Mouse (Mus musculus) liver, embryonic 14.5 days (tissue): ENCODE data around the gene Vps52.

ENCODE experiments used
- CTCF ChIP-seq: IDR thresholded peaks from 2 replicates; pipeline ENCODE4 v1.5.1; 2016; ENCODE audit warnings: antibody characterized with exemption, low read depth, control low read depth
- EP300 ChIP-seq: IDR thresholded peaks from 2 replicates; pipeline ENCODE4 v1.6.1; 2016; ENCODE audit warnings: antibody characterized with exemption, low read depth

GRCm38 (mm10) chr17:33954646-33955554 lies 712 bp upstream of the Vps52 start:
- TF ChIP-seq CTCF (no peak), EP300 (peak; percentile 25; the same call in 1 of the 2 replicates)
